Mouse (Mus musculus): ENCODE data around the gene Msh3.

DNA sequence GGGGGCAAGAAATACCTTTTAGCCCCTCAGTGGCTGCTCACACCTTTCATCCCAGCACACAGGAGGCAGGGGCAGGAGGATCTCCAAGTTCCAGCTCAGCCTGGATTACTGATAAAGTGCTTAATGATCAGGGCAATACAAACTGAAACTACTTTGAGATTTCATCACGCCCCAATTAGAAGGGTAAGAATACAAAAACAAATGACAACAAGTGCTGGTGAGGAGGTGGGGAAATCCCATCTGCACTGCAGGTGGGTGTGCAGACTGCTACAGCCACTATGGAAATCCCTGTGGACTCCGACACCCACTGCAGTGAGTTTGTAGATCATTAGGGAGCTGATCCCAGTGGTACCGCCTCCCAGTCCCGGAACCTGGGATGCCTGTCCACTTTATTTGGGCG, 50.5 kb downstream of the Msh3 start:
- TF ChIP-seq CTCF (IDR thresholded peaks at IDR 0.05; ENCODE audit: control insufficient read depth, insufficient read depth, low read length) (no peak), POLR2A (IDR thresholded peaks at IDR 0.05; ENCODE audit: borderline replicate concordance, control insufficient read depth, low read depth, low read length) (no peak)

All from bone marrow, adult 2 months (tissue).